ENCODE assay signal across 7 mouse cellular contexts in genomic region chr16:90422108-90422529, GRCm38 (mm10). TPM values are rescaled to one million over a fixed set of nuclear protein-coding genes. Genes with fewer than 3 reads are reported as not detected.
DNase-seq lines count a peak whose midpoint lies in the region; ATAC-seq and TF ChIP-seq lines count a peak whose summit lies in the region.

No protein-coding gene starts in this region.

- H3K4me1 ChIP-seq in lung, postnatal 0 days (ENCODE audit: insufficient read depth, low read depth, low read length), result peaks cover 12% of the 10 kb centered on the region; the same call in 1 of the 2 replicates

- ATAC-seq in lung, postnatal 0 days, result peak; percentile 21; the same call in 1 of the 2 replicates

- no peaks in the 10 kb centered on the region for H3K9me3 ChIP-seq in lung, postnatal 0 days (ENCODE audit: low read length)

- H3K36me3 ChIP-seq in lung, postnatal 0 days (ENCODE audit: insufficient read depth, low read length), result no peaks in the 10 kb centered on the region

- no peak overlapping the region for H3K9ac ChIP-seq in lung, postnatal 0 days (replicated peaks; ENCODE audit: low read depth)

- DNase-seq in Muller cell, postnatal 12 days (ENCODE audit: inconsistent ontology term), result peak; percentile 74
- peak; percentile 56 to 69 for DNase-seq in adrenal gland, postnatal 36 days
- DNase-seq in frontal cortex, postnatal 36 days (ENCODE audit: low spot score in 2 of 2), result peak; percentile 44
- peak; percentile 62 for DNase-seq in kidney, postnatal 14 days
- DNase-seq in lung, postnatal 0 days (ENCODE audit: low spot score), result peak; percentile 33
- DNase-seq in right cerebral cortex, postnatal 10 days (ENCODE audit: low spot score in 2 of 2), result peak; percentile 82 to 84
- DNase-seq in urinary bladder, postnatal 10 days (ENCODE audit: low spot score), result no peak

- H3K4me2 ChIP-seq in lung, postnatal 0 days (replicated peaks; ENCODE audit: low read depth, low read length), result no peak overlapping the region

- no peak for TF ChIP-seq EP300 in lung, postnatal 0 days (IDR thresholded peaks at IDR 0.05)

- H3K4me3 ChIP-seq in lung, postnatal 0 days (ENCODE audit: low read depth, low read length), result no peak overlapping the region

- 30% methylated on average over 11 of the region's 11 CpGs for WGBS in lung, postnatal 0 days

- peak overlapping the region; percentile 51; the same call in 1 of the 2 replicates for H3K27ac ChIP-seq in lung, postnatal 0 days (ENCODE audit: low read length)

- no peak for TF ChIP-seq CTCF in lung, postnatal 0 days (IDR thresholded peaks at IDR 0.05)

- no peaks in the 10 kb centered on the region for H3K27me3 ChIP-seq in lung, postnatal 0 days (replicated peaks; ENCODE audit: insufficient read depth, low read length)

RNA-seq across cellular contexts. Expression of gene Hunk, which starts 36.3 kb away (rescaled TPM):
- 10 to 100 TPM in 1 of 2 experiments, 1 to 10 TPM in 1; 4.3 to 10.5 TPM for total RNA-seq in adrenal gland, postnatal 36 days (2021)
- 6.4 and 7.4 TPM in 2 replicates for polyA plus RNA-seq in lung, postnatal 0 days (2015; fragmentation: Nextera tagmentation; extraction: Ambion mirVana)
